Mouse (Mus musculus) heart, adult 11 months (tissue): ENCODE measurements around the gene Tead4.

Experiments used
- DNase-seq: peaks from one replicate; pipeline ENCODE4 v3.0.0; 2022

Tead4 gene

GRCm38 (mm10) chr6:128288681-128289080 lies 11.9 kb downstream of the Tead4 start:
- no peak for DNase-seq

- peak; percentile 95 for DNase-seq
Measured at GRCm38 (mm10) chr6:128285792-128286430, 14.7 kb downstream of the Tead4 start.

GRCm38 (mm10) chr6:128282126-128282525 lies 18.5 kb downstream of the Tead4 start:
- DNase-seq: no peak

DNA sequence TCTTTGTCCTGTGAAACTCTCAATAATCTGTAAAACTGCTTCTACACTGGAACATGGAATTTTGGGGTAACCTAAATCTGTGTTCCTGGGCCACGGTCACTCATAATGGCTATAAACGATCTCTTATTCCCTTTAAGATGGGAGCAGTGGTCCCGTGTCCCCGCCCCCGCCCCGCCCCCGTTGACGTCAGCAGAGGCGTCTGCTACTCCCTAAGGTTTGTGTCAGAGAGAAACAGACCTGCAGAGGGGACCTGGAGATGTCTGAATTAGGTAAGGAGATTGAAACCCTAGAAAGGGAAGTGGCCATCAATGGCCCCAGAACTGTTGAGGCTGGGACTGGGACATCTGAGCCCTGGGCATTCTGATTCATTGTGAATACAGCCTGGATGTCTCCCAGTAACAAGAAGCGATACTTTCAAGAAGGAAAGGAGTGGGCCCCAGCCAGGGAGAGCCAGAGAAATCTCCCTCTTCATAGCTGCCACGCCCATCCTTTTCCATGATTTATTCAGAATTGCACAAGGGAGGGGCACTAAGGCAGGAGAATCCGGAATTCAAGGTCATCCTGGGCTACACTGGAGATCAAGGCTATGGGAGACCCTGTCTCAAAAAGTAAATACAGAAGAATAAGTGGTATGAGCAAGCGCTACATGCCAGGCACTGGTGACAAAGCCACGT lies 20.0 kb downstream of the Tead4 start:
- no peak for DNase-seq

- no peak for DNase-seq
Measured at GRCm38 (mm10) chr6:128279608-128280007, 21.0 kb downstream of the Tead4 start.

GRCm38 (mm10) chr6:128279099-128279498 lies 21.5 kb downstream of the Tead4 start:
- DNase-seq: no peak

GRCm38 (mm10) chr6:128277132-128278085 lies 23.2 kb downstream of the Tead4 start:
- DNase-seq: no peak

DNA sequence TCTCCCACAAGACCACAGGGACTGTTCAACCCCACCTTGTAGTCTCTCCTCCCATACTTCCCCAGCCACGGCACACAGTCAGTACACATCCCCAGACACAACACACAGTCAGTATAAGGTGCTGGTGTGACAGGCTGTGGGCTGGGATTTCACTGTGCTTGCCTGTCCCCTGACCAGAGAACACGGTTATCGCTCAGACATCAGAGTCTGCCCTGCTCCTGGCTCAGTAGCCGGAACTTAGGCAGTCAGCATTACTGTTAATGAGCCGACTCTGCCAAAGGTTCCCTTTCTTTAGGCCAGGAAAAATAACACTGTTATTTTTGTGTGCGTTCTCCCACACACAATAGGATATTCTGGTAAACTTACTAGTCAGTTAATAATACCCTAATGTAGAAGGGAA lies 24.3 kb downstream of the Tead4 start:
- peak; percentile 90 for DNase-seq

DNA sequence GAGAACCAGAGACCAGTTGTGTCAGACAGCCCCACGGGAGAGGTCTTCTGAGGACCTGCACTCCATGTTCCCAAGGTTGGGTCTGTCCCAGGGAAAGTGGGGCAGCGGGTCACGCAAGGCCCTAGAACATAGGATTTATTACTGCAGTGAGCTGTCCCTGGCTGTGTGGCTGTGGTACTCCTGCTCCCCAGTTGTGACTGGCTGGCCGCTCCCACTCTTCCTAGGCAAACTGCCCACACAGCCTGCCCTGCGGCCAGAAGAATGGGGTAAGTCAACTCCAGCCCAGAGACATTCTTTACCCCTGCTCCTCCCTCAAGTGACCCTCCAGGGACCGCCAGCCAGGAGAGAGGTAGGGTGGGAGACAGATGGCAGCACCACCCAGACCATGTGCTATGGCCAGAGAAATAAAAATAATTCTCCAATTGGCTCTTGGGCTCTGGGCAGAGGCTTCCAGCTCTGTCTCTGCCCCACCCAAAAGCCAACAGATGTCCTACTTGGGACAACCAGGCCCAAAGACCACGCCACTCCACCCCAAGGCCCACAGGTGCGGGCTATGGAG lies 25.0 kb downstream of the Tead4 start:
- peak; percentile 92 for DNase-seq

DNA sequence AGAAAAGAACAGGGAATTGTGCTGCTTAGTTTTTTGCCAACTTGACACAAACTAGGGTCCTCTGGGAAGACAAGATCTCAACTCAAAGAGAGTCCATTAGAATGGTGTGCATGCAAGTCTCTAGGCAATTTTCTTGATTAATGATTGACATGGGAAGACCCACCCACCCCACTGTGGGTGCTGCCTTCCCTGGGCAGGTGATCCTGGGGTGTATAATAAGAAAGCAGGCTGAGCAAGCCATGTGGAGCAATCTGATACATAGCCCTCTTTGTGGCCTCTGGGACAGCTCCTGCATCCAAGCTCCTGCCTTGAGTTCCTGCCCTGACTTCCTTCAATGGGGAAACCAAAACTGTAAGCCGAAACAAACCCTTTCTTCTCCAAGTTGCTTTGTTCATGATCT lies 27.1 kb downstream of the Tead4 start:
- DNase-seq: no peak

DNA sequence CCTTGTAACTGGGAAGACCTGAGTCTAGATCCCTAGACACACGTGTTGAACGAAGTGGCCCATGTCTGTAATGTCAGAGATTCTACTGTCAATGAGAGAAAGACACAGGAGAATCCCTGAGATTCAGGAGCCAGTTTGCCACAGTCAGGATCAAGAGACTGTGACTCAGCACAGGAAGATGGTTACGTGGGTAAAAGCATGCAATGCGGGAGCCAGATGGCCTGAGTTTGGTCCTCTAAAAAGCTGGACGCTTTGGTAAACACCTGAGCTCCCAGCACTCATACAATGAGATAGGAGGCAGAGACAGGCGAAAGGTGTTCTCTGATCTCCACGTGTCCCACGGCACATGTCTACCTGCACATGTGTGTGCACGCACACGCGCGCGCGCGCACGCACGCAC lies 27.9 kb downstream of the Tead4 start:
- no peak for DNase-seq

- DNase-seq: no peak
Measured at GRCm38 (mm10) chr6:128269850-128270249, 30.8 kb downstream of the Tead4 start.

- no peak for DNase-seq
Measured at GRCm38 (mm10) chr6:128264870-128265526, 35.6 kb downstream of the Tead4 start.

- DNase-seq: no peak
Measured at GRCm38 (mm10) chr6:128261486-128261885, 39.1 kb downstream of the Tead4 start.

- DNase-seq: peak; percentile 94
Measured at GRCm38 (mm10) chr6:128259252-128259651, 41.4 kb downstream of the Tead4 start.

- no peak for DNase-seq
Measured at GRCm38 (mm10) chr6:128255941-128256340, 44.7 kb downstream of the Tead4 start.

GRCm38 (mm10) chr6:128255292-128255691 lies 45.3 kb downstream of the Tead4 start:
- no peak for DNase-seq

DNA sequence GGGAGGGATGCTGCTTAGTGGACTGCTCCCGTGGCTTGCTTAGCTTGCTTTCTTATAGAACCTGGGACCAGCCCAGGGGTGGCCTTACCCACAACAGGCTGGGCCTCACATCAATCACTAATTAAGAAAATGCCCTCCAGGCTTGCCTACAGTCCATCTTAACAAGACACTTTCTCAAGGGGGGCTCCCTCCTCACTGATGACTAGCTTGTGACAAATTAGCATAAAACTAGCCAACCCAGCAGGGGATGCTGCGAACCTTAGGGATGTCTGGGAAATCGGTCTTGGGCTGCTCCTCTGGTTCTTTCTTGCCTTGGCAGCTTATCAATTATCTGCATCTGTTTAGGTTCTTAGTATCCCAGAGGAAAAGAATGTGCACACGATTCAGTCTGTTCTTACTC lies 46.1 kb downstream of the Tead4 start:
- DNase-seq: no peak

- DNase-seq: no peak
Measured at GRCm38 (mm10) chr6:128253111-128253510, 47.5 kb downstream of the Tead4 start.

DNA sequence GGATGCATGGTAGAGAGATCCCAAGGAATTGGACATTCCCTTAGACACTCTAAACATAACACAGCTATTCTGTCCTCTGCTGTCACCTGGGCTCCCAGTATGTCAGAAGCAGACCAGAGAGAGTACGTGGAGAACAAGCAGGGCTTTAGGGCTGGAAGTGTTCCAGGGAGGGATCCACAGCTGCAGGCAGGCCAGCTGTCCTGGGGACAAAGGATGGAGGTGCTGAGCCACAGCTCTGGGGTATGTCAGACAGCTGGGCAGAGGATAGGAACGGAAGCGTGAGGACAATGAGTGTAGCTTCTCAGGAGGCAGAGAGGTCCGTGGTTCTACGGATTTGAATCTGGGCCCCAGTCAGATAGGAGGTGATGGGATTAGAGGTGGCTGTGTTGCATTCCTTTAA lies 50.0 kb downstream of the Tead4 start:
- no peak for DNase-seq

- no peak for DNase-seq
Measured at GRCm38 (mm10) chr6:128237102-128237763, 63.4 kb downstream of the Tead4 start.

- DNase-seq: no peak
Measured at GRCm38 (mm10) chr6:128236581-128236980, 64.0 kb downstream of the Tead4 start.
